Comparison of ENCODE assay signal across 10 mouse cellular contexts in the genomic region with DNA sequence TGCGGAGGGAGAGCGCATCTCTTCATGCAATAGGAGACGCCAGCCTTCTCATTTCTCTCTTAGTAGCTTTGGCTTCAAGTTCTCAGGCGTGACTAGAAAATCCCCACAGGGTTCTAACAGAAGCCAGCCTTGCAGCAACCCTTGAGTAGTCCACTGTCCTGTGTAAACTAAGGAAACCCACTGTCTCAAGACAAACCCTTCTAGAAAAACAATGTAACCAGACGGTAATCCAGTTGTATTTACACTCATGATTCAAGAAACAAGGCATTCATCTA. TPM values are rescaled to one million over a fixed set of nuclear protein-coding genes. Genes with fewer than 3 reads are reported as not detected.
DNase-seq lines count a peak whose midpoint lies in the region; ATAC-seq and TF ChIP-seq lines count a peak whose summit lies in the region.
"Had no signal": no experiment of that assay in that cellular context is flagged by ENCODE, and none has a peak within 500 bp of the region (broad histone marks: within the 10 kb centered on the region; RNA-seq: fewer than 3 reads in every experiment).

No protein-coding gene starts in this region.

- TF ChIP-seq POLR2A in lung, adult 2 months (IDR thresholded peaks at IDR 0.05; ENCODE audit: borderline replicate concordance, extremely low read depth, low read depth, low read length) = no peak

- H3K27ac ChIP-seq in gastrocnemius, adult 2 months = peak overlapping the region; percentile 72
- H3K27ac ChIP-seq in intestine, postnatal 0 days (ENCODE audit: low read depth, low read length) = no peak overlapping the region
- no peak overlapping the region for H3K27ac ChIP-seq in stomach, embryonic 14.5 days (ENCODE audit: low read length)
- no peak overlapping the region for H3K27ac ChIP-seq in forebrain, embryonic 15.5 days (replicated peaks)

- H3K4me1 ChIP-seq in lung, adult 2 months (ENCODE audit: control insufficient read depth, insufficient read depth, low read length) = peaks cover 3% of the 10 kb centered on the region; the same call in 1 of the 2 replicates
- no peaks in the 10 kb centered on the region; the same call in 1 of the 2 replicates for H3K4me1 ChIP-seq in intestine, postnatal 0 days (replicated peaks; ENCODE audit: control insufficient read depth, insufficient read depth, low read length)
- 0 out of 2 replicates have a peak, but pooled peaks cover 2% of the 10 kb centered on the region for H3K4me1 ChIP-seq in stomach, embryonic 14.5 days (ENCODE audit: control insufficient read depth, insufficient read depth, low read length)
- H3K4me1 ChIP-seq in forebrain, embryonic 15.5 days = no peaks in the 10 kb centered on the region

- DNase-seq in gastrocnemius, adult 2 months = peak; percentile 24
- DNase-seq in gastrocnemius, postnatal 14 days = no peak
- peak; percentile 41 for DNase-seq in lung, adult 2 months
- DNase-seq in lung, postnatal 25 days (ENCODE audit: low spot score) = no peak
- no peak for DNase-seq in yolk sac, embryonic 10.5 days (ENCODE audit: low spot score)
- DNase-seq: cerebellum, adult 11-12 months; gastrocnemius, postnatal 10 days had no signal

- 0 out of 2 replicates have a peak, but pooled peaks cover 4% of the 10 kb centered on the region for H3K9me3 ChIP-seq in intestine, postnatal 0 days (ENCODE audit: control insufficient read depth)
- no peaks in the 10 kb centered on the region for H3K9me3 ChIP-seq in stomach, embryonic 14.5 days (ENCODE audit: control insufficient read depth, low read depth, low read length)
- H3K9me3 ChIP-seq in forebrain, embryonic 15.5 days = no peaks in the 10 kb centered on the region

- no peak overlapping the region for H3K9ac ChIP-seq in intestine, postnatal 0 days (ENCODE audit: low read depth, low read length)
- H3K9ac ChIP-seq in stomach, embryonic 14.5 days (replicated peaks; ENCODE audit: low read depth, low read length) = no peak overlapping the region
- no peak overlapping the region for H3K9ac ChIP-seq in forebrain, embryonic 15.5 days (replicated peaks)

- 20% methylated on average over 5 of the region's 5 CpGs for WGBS in lung, adult 2 months
- 68% methylated on average over 5 of the region's 5 CpGs for WGBS in intestine, postnatal 0 days
- WGBS in stomach, embryonic 14.5 days = 77% methylated on average over 5 of the region's 5 CpGs
- 83% methylated on average over 5 of the region's 5 CpGs for WGBS in forebrain, embryonic 15.5 days

- ATAC-seq in intestine, postnatal 0 days = no peak
- no peak for ATAC-seq in stomach, embryonic 14.5 days (ENCODE audit: insufficient number of reproducible peaks, insufficient read depth, low FRiP score, low read depth)
- ATAC-seq in forebrain, embryonic 15.5 days (replicated peaks) = no peak

- no peaks in the 10 kb centered on the region for H3K36me3 ChIP-seq in intestine, postnatal 0 days (ENCODE audit: control insufficient read depth, insufficient read depth)
- H3K36me3 ChIP-seq in stomach, embryonic 14.5 days (ENCODE audit: control insufficient read depth, insufficient read depth, low read length) = no peaks in the 10 kb centered on the region
- no peaks in the 10 kb centered on the region for H3K36me3 ChIP-seq in forebrain, embryonic 15.5 days

- intact Hi-C loops in gastrocnemius, adult 2 months (cut with DNase I) = loop anchor here (5.0 kb wide), 2 partner anchors 50 to 205 kb away; no protein-coding TSS in a partner anchor
- intact Hi-C loops in gastrocnemius, postnatal 14 days (cut with DNase I; ENCODE audit: low total_unique reads) = no loop called here

- peak overlapping the region; percentile 57 for H3K4me2 ChIP-seq in intestine, postnatal 0 days (replicated peaks; ENCODE audit: low read depth)
- H3K4me2 ChIP-seq in stomach, embryonic 14.5 days (replicated peaks; ENCODE audit: low read depth, low read length) = peak overlapping the region; percentile 7; the same call in 1 of the 2 replicates
- H3K4me2 ChIP-seq in forebrain, embryonic 15.5 days (replicated peaks) = no peak overlapping the region

- H3K4me3 ChIP-seq in gastrocnemius, adult 2 months = peak overlapping the region; percentile 74
- peak overlapping the region; percentile 54 for H3K4me3 ChIP-seq in lung, adult 2 months (replicated peaks; ENCODE audit: extremely low read depth, low read depth, low read length)
- peak overlapping the region; percentile 24 for H3K4me3 ChIP-seq in intestine, postnatal 0 days (ENCODE audit: low read depth, low read length)
- H3K4me3 ChIP-seq in stomach, embryonic 14.5 days (ENCODE audit: low read depth, low read length) = no peak overlapping the region
- no peak overlapping the region for H3K4me3 ChIP-seq in forebrain, embryonic 15.5 days

- no peak for TF ChIP-seq CTCF in gastrocnemius, adult 2 months (IDR thresholded peaks at IDR 0.05)
- TF ChIP-seq CTCF in lung, adult 2 months (IDR thresholded peaks at IDR 0.05; ENCODE audit: insufficient read depth, low read length) = no peak
- no peak for TF ChIP-seq CTCF in intestine, postnatal 0 days (IDR thresholded peaks at IDR 0.05; ENCODE audit: low read depth)

- H3K27me3 ChIP-seq in intestine, postnatal 0 days (replicated peaks; ENCODE audit: control insufficient read depth, insufficient read depth, low read length) = no peaks in the 10 kb centered on the region
- H3K27me3 ChIP-seq in stomach, embryonic 14.5 days (ENCODE audit: control insufficient read depth, insufficient read depth, low read length) = no peaks in the 10 kb centered on the region
- H3K27me3 ChIP-seq in forebrain, embryonic 15.5 days = no peaks in the 10 kb centered on the region

RNA-seq across cellular contexts. Expression of a gene that starts 20.5 kb away (rescaled TPM):
- total RNA-seq in gastrocnemius, adult 2 months (2021) = 10 to 100 TPM; 33.0 to 35.4 TPM
- 10 to 100 TPM; 23.9 to 25.5 TPM for total RNA-seq in gastrocnemius, postnatal 14 days (2021)
- polyA plus RNA-seq in lung, adult 2 months (2012; rRNA removed) = 20.3 and 31.4 TPM in 2 replicates
- polyA plus RNA-seq in intestine, postnatal 0 days (2015; fragmentation: Nextera tagmentation; extraction: Ambion mirVana) = 93.6 and 108 TPM in 2 replicates
- 68.7 and 71.3 TPM in 2 replicates for polyA plus RNA-seq in stomach, embryonic 14.5 days (2014; fragmentation: Nextera tagmentation; extraction: Ambion mirVana)
- 71.9 and 75.7 TPM in 2 replicates for polyA plus RNA-seq in forebrain, embryonic 15.5 days (2015; fragmentation: Nextera tagmentation; extraction: Ambion mirVana)

RNA-seq across cellular contexts. Expression of a gene that starts 23.3 kb away (rescaled TPM):
- total RNA-seq in gastrocnemius, adult 2 months (2021) = under 1 TPM in 1 of 2 experiments, not detected in 1; 0.17 TPM
- under 1 TPM; 0.12 to 0.16 TPM for total RNA-seq in gastrocnemius, postnatal 14 days (2021)
- 8.4 and 8.8 TPM in 2 replicates for polyA plus RNA-seq in lung, adult 2 months (2012; rRNA removed)
- polyA plus RNA-seq in intestine, postnatal 0 days (2015; fragmentation: Nextera tagmentation; extraction: Ambion mirVana) = 142 and 144 TPM in 2 replicates
- polyA plus RNA-seq in stomach, embryonic 14.5 days (2014; fragmentation: Nextera tagmentation; extraction: Ambion mirVana) = 0.18 and 0.19 TPM in 2 replicates
- polyA plus RNA-seq in forebrain, embryonic 15.5 days (2015; fragmentation: Nextera tagmentation; extraction: Ambion mirVana) = not detected in 2 replicates

RNA-seq across cellular contexts. Expression of a gene that starts 26.4 kb away (rescaled TPM):
- 1 to 10 TPM; 2.7 to 3.5 TPM for total RNA-seq in gastrocnemius, adult 2 months (2021)
- 1 to 10 TPM; 5.6 to 6.2 TPM for total RNA-seq in gastrocnemius, postnatal 14 days (2021)
- 20.9 and 22.2 TPM in 2 replicates for polyA plus RNA-seq in lung, adult 2 months (2012; rRNA removed)
- 9.5 and 10.9 TPM in 2 replicates for polyA plus RNA-seq in intestine, postnatal 0 days (2015; fragmentation: Nextera tagmentation; extraction: Ambion mirVana)
- polyA plus RNA-seq in stomach, embryonic 14.5 days (2014; fragmentation: Nextera tagmentation; extraction: Ambion mirVana) = 15.8 and 16.4 TPM in 2 replicates
- polyA plus RNA-seq in forebrain, embryonic 15.5 days (2015; fragmentation: Nextera tagmentation; extraction: Ambion mirVana) = 1.6 and 1.8 TPM in 2 replicates

Comparison
In these comparisons a context has a peak if more than half of its experiments do, and no peak if none do; other contexts are left out.
1. DNase-seq: peak in gastrocnemius, adult 2 months (single experiment) and lung, adult 2 months (single experiment); none in gastrocnemius, postnatal 14 days (single experiment), lung, postnatal 25 days (single experiment) and yolk sac, embryonic 10.5 days (single experiment).
2. H3K4me3 ChIP-seq: peak in gastrocnemius, adult 2 months (single experiment), lung, adult 2 months (single experiment) and intestine, postnatal 0 days (single experiment); none in stomach, embryonic 14.5 days (single experiment) and forebrain, embryonic 15.5 days (single experiment).
3. RNA of a gene that starts 23.3 kb away (polyA plus RNA-seq): 142 to 144 TPM in intestine, postnatal 0 days; 8.4 to 8.8 TPM in lung, adult 2 months, 0.18 to 0.19 TPM in stomach, embryonic 14.5 days and not detected in forebrain, embryonic 15.5 days; every median in the first group is over 10 times any median in the second.